Mouse (Mus musculus): ENCODE data around the gene Ugt8a. TPM values are rescaled to one million over a fixed set of nuclear protein-coding genes. Genes with fewer than 3 reads are reported as not detected.

Gene Ugt8a
- polyA plus RNA-seq, 1 experiment = 82.7 TPM

DNA sequence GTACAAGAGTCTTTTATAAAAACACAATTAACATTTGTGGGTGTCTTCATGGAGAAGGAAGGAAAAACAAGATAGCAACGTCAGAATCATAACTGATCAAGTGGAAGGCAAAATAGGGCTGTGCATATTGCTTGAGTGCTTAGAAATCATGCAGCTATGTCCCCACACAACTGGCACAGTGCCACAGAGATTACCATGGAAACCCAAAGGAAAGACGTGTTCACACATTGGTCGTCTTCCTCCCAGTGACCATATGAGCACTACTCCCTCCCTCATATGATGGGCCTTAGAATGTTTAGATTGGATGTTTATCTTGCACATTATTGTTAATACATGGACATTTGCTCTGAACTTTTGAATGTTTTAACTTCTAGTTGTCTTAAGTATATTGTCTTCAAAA, 76.8 kb downstream of the Ugt8a start:
- DNase-seq = no peak
- no peaks in the 10 kb centered on the region for H3K27me3 ChIP-seq (ENCODE audit: control insufficient read depth, insufficient read depth, low read length)
- no peaks in the 10 kb centered on the region for H3K4me1 ChIP-seq (ENCODE audit: control insufficient read depth, insufficient read depth, low read length)
- H3K27ac ChIP-seq (ENCODE audit: insufficient read depth, low read length) = no peak overlapping the region
- TF ChIP-seq CTCF (IDR thresholded peaks at IDR 0.05; ENCODE audit: borderline replicate concordance, insufficient read depth, low read depth, low read length) (no peak), POLR2A (IDR thresholded peaks at IDR 0.05; ENCODE audit: borderline replicate concordance, insufficient read depth, low read length) (no peak)
- WGBS = 16% methylated on average over 3 of the region's 3 CpGs
- no peak overlapping the region for H3K4me3 ChIP-seq (replicated peaks; ENCODE audit: insufficient read depth, low read depth, low read length)

- 23% methylated on average over 6 of the region's 6 CpGs for WGBS
- H3K4me1 ChIP-seq (ENCODE audit: control insufficient read depth, insufficient read depth, low read length) = no peaks in the 10 kb centered on the region
- no peak overlapping the region for H3K27ac ChIP-seq (ENCODE audit: insufficient read depth, low read length)
- no peak overlapping the region for H3K4me3 ChIP-seq (replicated peaks; ENCODE audit: insufficient read depth, low read depth, low read length)
- peak; percentile 51; the same call in 1 of the 2 replicates for TF ChIP-seq CTCF (IDR thresholded peaks at IDR 0.05; ENCODE audit: borderline replicate concordance, insufficient read depth, low read depth, low read length)
- no peak for TF ChIP-seq POLR2A (IDR thresholded peaks at IDR 0.05; ENCODE audit: borderline replicate concordance, insufficient read depth, low read length)
- H3K27me3 ChIP-seq (ENCODE audit: control insufficient read depth, insufficient read depth, low read length) = no peaks in the 10 kb centered on the region
- peak in 1 of 2 experiments; percentile 32 for DNase-seq
These were observed 89.1 kb downstream of the Ugt8a start for GRCm38 (mm10) chr3:125849163-125849872.

GRCm38 (mm10) chr3:125828051-125828450, 110.4 kb downstream of the Ugt8a start:
- Histone ChIP-seq H3K4me1 (ENCODE audit: control insufficient read depth, insufficient read depth, low read length) (peaks cover 3% of the 10 kb centered on the region; the same call in 1 of the 2 replicates), H3K27ac (ENCODE audit: insufficient read depth, low read length) (no peak overlapping the region), H3K4me3 (replicated peaks; ENCODE audit: insufficient read depth, low read depth, low read length) (no peak overlapping the region), H3K27me3 (ENCODE audit: control insufficient read depth, insufficient read depth, low read length) (no peaks in the 10 kb centered on the region)
- WGBS = 75% methylated on average over 4 of the region's 4 CpGs
- no peak for TF ChIP-seq POLR2A (IDR thresholded peaks at IDR 0.05; ENCODE audit: borderline replicate concordance, insufficient read depth, low read length)
- TF ChIP-seq CTCF (IDR thresholded peaks at IDR 0.05; ENCODE audit: borderline replicate concordance, insufficient read depth, low read depth, low read length) = no peak
- no peak for DNase-seq

GRCm38 (mm10) chr3:125827256-125827655, 111.2 kb downstream of the Ugt8a start:
- Histone ChIP-seq H3K4me1 (ENCODE audit: control insufficient read depth, insufficient read depth, low read length) (peaks cover 3% of the 10 kb centered on the region; the same call in 1 of the 2 replicates), H3K27ac (ENCODE audit: insufficient read depth, low read length) (no peak overlapping the region), H3K4me3 (replicated peaks; ENCODE audit: insufficient read depth, low read depth, low read length) (no peak overlapping the region), H3K27me3 (ENCODE audit: control insufficient read depth, insufficient read depth, low read length) (no peaks in the 10 kb centered on the region)
- WGBS = 16% methylated on average over 4 of the region's 4 CpGs
- TF ChIP-seq POLR2A (IDR thresholded peaks at IDR 0.05; ENCODE audit: borderline replicate concordance, insufficient read depth, low read length) (no peak), CTCF (IDR thresholded peaks at IDR 0.05; ENCODE audit: borderline replicate concordance, insufficient read depth, low read depth, low read length) (no peak)
- peak; percentile 9 to 24 for DNase-seq

DNA sequence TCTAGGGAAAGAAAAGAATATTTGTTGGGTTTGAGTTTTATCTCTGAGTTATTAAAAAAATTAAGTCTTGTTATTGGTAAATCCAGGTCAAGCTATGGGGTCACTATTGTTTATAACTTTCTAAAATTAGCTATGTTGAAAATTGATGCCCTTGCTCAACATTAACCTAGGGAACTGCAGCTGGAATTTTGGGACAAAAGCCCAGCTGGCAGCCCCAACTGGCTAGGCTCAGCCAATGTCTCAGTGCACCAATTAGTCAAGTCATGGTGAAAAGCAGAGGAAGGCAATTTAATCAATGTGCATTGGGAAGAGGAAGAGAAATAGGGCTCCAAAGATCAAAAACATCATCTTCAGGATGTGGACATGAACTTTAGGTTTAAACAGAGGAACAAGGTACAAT, 118.7 kb downstream of the Ugt8a start:
- Histone ChIP-seq H3K4me3 (replicated peaks; ENCODE audit: insufficient read depth, low read depth, low read length) (no peak overlapping the region), H3K4me1 (ENCODE audit: control insufficient read depth, insufficient read depth, low read length) (no peaks in the 10 kb centered on the region), H3K27me3 (ENCODE audit: control insufficient read depth, insufficient read depth, low read length) (no peaks in the 10 kb centered on the region), H3K27ac (ENCODE audit: insufficient read depth, low read length) (no peak overlapping the region)
- no peak for DNase-seq
- no peak for TF ChIP-seq POLR2A (IDR thresholded peaks at IDR 0.05; ENCODE audit: borderline replicate concordance, insufficient read depth, low read length)
- TF ChIP-seq CTCF (IDR thresholded peaks at IDR 0.05; ENCODE audit: borderline replicate concordance, insufficient read depth, low read depth, low read length) = no peak
